Mouse (Mus musculus) cerebellum, postnatal 4 days (tissue): ENCODE results near the gene AC131692.1.
A peak's percentile ranks its signal among the peaks of the same experiment; 100 is the strongest.

Source experiments
- DNase-seq, 2 experiments: peaks; one replicate each; pipeline ENCODE4 v3.0.0; 2022; ENCODE audit warnings: low spot score in 2 of 2, mixed read lengths in 1 of 2

The AC131692.1 gene

GRCm38 (mm10) chr19:6067724-6068415 lies 26.3 kb upstream of the AC131692.1 start, which contains the start of gene Tm7sf2:
Gene Tm7sf2, minus strand, starts transcription at chr19:6068373.
- DNase-seq: peak; percentile 81 to 84

GRCm38 (mm10) chr19:6068951-6069350 lies 25.3 kb upstream of the AC131692.1 start:
- no peak for DNase-seq

GRCm38 (mm10) chr19:6069851-6070250 lies 24.4 kb upstream of the AC131692.1 start:
- DNase-seq: no peak

- DNase-seq: no peak
Measured at GRCm38 (mm10) chr19:6070571-6071250, 23.5 kb upstream of the AC131692.1 start.

GRCm38 (mm10) chr19:6071261-6071660 lies 23.0 kb upstream of the AC131692.1 start:
- DNase-seq: no peak

GRCm38 (mm10) chr19:6073889-6074288 lies 20.3 kb upstream of the AC131692.1 start:
- no peak for DNase-seq

- DNase-seq: peak; percentile 63 to 83
Measured at GRCm38 (mm10) chr19:6076564-6077393, 17.4 kb upstream of the AC131692.1 start, which contains the start of gene Vps51. Gene Vps51, minus strand, starts transcription at chr19:6077231.

- DNase-seq: no peak
Measured at GRCm38 (mm10) chr19:6079983-6080480, 14.2 kb upstream of the AC131692.1 start, which contains the start of gene Tmem262. Gene Tmem262, plus strand, starts transcription at chr19:6080033.

GRCm38 (mm10) chr19:6082156-6082555 lies 12.1 kb upstream of the AC131692.1 start, which contains the start of gene Gm28374:
Gene Gm28374, minus strand, starts transcription at chr19:6082256.
- DNase-seq: no peak

GRCm38 (mm10) chr19:6084478-6085248 lies 9.6 kb upstream of the AC131692.1 start, which contains the start of the genes Zfpl1 and Cdca5:
Gene Zfpl1, minus strand, starts transcription at chr19:6084956.
Gene Cdca5, plus strand, starts transcription at chr19:6084983.
- DNase-seq: peak; percentile 96 to 98

- peak in 1 of 2 experiments; percentile 56 for DNase-seq
Measured at GRCm38 (mm10) chr19:6085417-6085879, 8.8 kb upstream of the AC131692.1 start.

- no peak for DNase-seq
Measured at GRCm38 (mm10) chr19:6088841-6089240, 5.4 kb upstream of the AC131692.1 start.

GRCm38 (mm10) chr19:6097847-6098246 lies 3.6 kb downstream of the AC131692.1 start:
- no peak for DNase-seq

GRCm38 (mm10) chr19:6101186-6101585 lies 7.0 kb downstream of the AC131692.1 start:
- no peak for DNase-seq

- DNase-seq: no peak
Measured at GRCm38 (mm10) chr19:6102169-6102853, 8.1 kb downstream of the AC131692.1 start.

- no peak for DNase-seq
Measured at GRCm38 (mm10) chr19:6104476-6104875, 10.3 kb downstream of the AC131692.1 start.

GRCm38 (mm10) chr19:6105586-6105985 lies 11.4 kb downstream of the AC131692.1 start, which contains the start of gene Naaladl1:
Gene Naaladl1, plus strand, starts transcription at chr19:6105782.
- no peak for DNase-seq

GRCm38 (mm10) chr19:6113116-6113515 lies 18.9 kb downstream of the AC131692.1 start:
- no peak for DNase-seq

GRCm38 (mm10) chr19:6116113-6116850 lies 22.1 kb downstream of the AC131692.1 start:
- DNase-seq: no peak
